Mouse (Mus musculus): Measurements from ENCODE around the gene Hspa1l. TPM values are rescaled to one million over a fixed set of nuclear protein-coding genes. Genes with fewer than 3 reads are reported as not detected.
"Not testable (repeated sequence)": the region's sequence is repeated elsewhere in the genome, so short reads cannot be mapped to it uniquely, and the experiment has no call there.

Gene Hspa1l
- polyA plus RNA-seq, 1 experiment, result not detected

DNA sequence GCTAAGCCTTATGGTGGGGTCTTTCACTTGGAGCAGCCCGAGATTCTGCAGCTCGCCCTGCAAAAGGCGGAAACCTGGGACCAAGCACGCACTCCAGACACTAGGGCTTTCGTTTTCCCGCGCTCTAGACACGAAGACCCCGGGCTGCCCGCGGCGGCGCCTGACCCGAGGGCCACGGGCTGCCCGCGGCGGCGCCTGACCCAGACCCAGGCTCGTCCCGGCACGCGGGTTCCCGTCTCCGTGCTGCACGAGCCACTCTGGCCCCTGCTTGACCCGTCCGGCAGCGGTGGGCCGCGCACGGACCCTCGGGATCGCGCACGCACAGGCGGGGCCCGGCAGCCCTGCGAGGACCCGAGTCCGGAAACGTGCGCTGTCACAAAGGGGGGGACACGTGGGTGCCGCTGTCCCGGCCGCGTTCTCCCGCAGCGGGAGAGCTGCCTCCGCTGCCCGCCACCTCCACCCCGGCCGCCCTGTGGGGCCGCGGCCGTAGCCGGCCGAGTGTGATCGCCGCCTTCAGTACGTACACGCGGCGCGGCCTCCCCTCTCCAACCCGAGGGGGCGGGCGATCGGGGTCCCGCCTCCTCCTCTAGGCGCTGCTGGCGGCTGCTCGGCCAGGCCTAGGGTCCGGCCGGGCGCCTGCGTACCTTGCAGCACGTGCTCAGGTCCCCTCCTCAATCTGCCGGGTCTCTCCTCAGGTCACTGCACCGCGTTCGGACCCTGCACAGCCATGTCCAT lies 28.4 kb downstream of the Hspa1l start, which contains the start of gene Vars:
TSS of gene Vars (plus strand) at position 271 of the 735 bp plus-strand sequence.
- TF ChIP-seq CTCF (IDR thresholded peaks at IDR 0.05; ENCODE audit: insufficient read depth, low read depth, low read length) (no peak), POLR2A (IDR thresholded peaks at IDR 0.05; ENCODE audit: insufficient read depth, low read depth, low read length) (peak; percentile 54)
- peak within 1 kb of the TSS; percentile 84 for H3K4me3 ChIP-seq (ENCODE audit: insufficient read depth, low read depth, low read length)
- under 1% methylated on average over 83 of the region's 83 CpGs for WGBS
- H3K27ac ChIP-seq (ENCODE audit: insufficient read depth, low read depth, low read length), result peak within 1 kb of the TSS; percentile 59
- H3K4me1 ChIP-seq (ENCODE audit: control insufficient read depth, insufficient read depth, low read length), result peaks cover 10% of the 10 kb centered on the region

DNA sequence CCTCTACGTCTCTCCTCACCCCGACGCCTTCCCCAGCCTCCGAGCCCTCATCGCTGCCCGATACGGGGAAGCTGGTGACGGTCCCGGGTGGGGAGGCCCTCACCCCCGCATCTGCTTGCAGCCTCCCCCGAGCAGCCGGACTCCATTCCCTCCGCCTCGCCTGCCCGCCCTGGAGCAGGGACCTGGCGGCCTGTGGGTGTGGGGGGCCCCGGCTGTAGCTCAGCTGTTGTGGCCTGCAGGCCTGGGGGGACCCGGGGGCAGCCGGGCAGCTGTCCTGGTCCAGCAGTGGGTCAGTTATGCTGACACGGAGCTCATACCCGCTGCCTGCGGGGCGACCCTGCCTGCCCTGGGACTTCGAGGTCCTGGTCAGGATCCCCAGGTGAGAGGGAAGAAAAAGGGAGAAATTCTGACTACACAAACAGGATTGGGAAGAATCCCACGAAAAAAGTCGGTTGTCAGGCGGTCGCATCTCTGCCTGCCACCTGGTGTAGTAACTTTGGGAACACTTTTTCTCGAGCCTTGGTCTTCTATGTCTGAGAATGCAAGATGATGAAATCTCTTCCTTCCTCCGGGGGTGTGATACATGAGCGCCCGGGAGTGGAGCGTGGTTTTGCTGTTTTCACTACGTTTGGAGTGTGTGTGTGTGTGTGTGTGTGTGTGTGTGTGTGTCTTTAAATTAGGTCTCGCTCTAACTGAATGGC lies 29.1 kb downstream of the Hspa1l start:
- no peak overlapping the region; the same call in 1 of the 2 replicates for H3K27ac ChIP-seq (ENCODE audit: insufficient read depth, low read depth, low read length)
- no peak for TF ChIP-seq POLR2A (IDR thresholded peaks at IDR 0.05; ENCODE audit: insufficient read depth, low read depth, low read length)
- no peak for TF ChIP-seq CTCF (IDR thresholded peaks at IDR 0.05; ENCODE audit: insufficient read depth, low read depth, low read length)
- under 1% methylated on average over 35 of the region's 35 CpGs for WGBS

DNA sequence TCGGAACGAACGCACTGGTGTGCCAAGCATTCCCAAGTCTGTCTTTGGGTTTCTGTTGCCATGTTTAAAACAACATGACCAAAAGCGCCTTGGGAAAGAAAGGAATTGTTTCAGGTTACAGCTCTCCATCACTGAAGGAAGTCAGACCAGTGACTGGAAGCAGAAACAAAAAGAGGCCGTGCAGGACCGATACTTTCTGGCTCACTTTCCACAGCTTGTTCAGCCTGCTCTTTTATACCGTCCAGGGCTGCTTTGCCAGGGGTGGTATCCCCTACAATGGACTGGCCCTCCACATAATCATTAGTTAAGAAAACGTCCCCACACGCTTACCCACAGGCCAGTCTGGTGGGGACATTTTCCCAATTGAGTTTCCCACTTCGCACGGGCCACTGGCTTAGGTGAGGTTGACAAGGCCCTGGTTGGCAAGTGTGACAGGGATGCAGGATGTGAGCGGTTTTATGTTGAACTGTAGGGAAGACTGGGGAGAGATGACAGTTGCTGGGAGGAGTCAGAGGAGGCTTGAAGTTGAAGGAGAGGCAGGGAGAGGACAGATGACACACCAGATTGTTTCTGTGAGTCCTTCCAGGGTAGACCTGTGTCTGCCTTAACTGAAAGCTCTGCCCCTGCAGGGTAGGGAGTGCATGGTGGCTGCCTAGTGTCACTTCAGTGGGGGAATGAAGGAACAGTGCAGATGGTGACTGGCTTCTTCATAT lies 29.8 kb downstream of the Hspa1l start:
- H3K4me1 ChIP-seq (ENCODE audit: control insufficient read depth, insufficient read depth, low read length), result peaks cover 10% of the 10 kb centered on the region
- 6% methylated on average over 12 of the region's 12 CpGs for whole genome bisulfite sequencing
- no peak overlapping the region for H3K27ac ChIP-seq (ENCODE audit: insufficient read depth, low read depth, low read length)
- TF ChIP-seq CTCF (IDR thresholded peaks at IDR 0.05; ENCODE audit: insufficient read depth, low read depth, low read length) (no peak), POLR2A (IDR thresholded peaks at IDR 0.05; ENCODE audit: insufficient read depth, low read depth, low read length) (no peak)
- H3K4me3 ChIP-seq (ENCODE audit: insufficient read depth, low read depth, low read length), result peak overlapping the region; percentile 84

More for the DNA sequence above, 29.1 kb downstream of the Hspa1l start:
- H3K4me3 ChIP-seq (ENCODE audit: insufficient read depth, low read depth, low read length), result peak overlapping the region; percentile 84
- H3K4me1 ChIP-seq (ENCODE audit: control insufficient read depth, insufficient read depth, low read length), result peaks cover 10% of the 10 kb centered on the region

DNA sequence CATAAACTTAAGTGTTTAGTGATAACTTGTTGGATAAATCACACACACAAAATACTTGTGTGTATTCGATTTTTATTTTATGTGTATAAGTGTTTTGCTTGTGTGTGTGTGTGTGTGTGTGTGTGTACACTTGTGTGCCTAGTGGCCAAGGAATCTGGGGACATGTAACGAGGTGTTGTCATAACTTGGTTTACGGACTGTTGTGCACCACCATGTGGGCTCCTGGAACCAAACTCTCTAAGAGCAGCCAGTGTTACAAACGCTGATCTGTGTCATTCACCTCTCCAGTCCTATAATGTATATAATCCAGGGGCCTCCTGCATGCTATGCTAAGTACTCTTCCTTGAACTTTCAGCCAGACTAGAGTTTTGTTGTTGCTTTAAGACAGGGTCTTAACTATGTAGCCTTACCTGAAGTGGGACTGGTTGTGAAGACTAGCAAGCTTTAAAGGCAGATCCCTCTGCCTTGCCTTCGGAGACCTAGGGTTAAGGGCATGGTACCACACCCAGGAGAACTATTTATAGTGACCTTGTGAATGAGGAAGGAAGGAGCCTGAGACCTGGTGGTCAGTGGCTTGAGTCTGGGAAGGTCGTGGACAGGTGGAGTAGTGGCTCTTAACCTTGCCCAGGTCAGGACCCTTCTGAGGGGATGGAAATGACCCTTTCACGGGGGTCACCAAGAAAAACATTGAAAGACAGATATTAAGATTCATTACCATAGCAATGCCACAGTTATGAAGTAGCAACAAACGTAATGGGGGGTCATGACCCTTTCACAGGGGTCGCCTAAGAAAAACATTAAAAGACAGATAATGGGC lies 30.7 kb downstream of the Hspa1l start:
- Histone ChIP-seq H3K4me3 (ENCODE audit: insufficient read depth, low read depth, low read length) (no peak overlapping the region), H3K27ac (ENCODE audit: insufficient read depth, low read depth, low read length) (no peak overlapping the region), H3K4me1 (ENCODE audit: control insufficient read depth, insufficient read depth, low read length) (peaks cover 10% of the 10 kb centered on the region)
- TF ChIP-seq POLR2A (IDR thresholded peaks at IDR 0.05; ENCODE audit: insufficient read depth, low read depth, low read length), result no peak
- TF ChIP-seq CTCF (IDR thresholded peaks at IDR 0.05; ENCODE audit: insufficient read depth, low read depth, low read length), result no peak
- 73% methylated on average over 9 of the region's 9 CpGs for WGBS

DNA sequence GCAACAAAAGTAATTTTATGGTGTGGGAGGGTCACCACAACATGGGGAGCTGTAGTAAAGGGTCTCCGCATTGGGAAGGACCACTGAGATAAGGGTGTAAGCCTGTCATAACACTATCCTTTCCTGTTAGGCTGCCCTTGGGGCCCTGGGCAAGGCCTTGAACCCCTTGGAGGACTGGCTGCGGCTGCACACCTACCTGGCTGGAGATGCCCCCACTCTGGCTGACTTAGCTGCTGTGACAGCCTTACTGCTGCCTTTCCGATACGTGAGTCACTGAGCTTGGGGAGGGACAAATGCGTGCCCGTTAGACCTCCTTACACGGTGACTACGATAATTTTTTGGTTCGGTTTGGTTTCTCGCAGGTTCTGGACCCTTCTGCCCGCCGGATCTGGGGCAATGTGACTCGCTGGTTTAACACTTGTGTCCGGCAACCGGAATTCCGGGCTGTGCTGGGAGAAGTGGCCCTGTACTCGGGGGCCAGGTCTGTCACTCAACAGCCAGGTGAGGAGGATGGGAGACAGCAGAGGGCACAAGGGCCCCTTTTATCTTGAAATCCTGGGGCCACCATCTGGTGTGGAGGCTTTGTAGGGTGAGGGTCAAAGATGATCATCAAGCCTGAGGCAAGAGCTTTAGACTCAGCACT lies 31.7 kb downstream of the Hspa1l start:
- H3K27ac ChIP-seq (ENCODE audit: insufficient read depth, low read depth, low read length), result no peak overlapping the region
- H3K4me3 ChIP-seq (ENCODE audit: insufficient read depth, low read depth, low read length), result no peak overlapping the region
- TF ChIP-seq CTCF (IDR thresholded peaks at IDR 0.05; ENCODE audit: insufficient read depth, low read depth, low read length), result no peak
- TF ChIP-seq POLR2A (IDR thresholded peaks at IDR 0.05; ENCODE audit: insufficient read depth, low read depth, low read length), result 0 out of 2 replicates have a peak, but pooled peaks have one; percentile 9
- H3K4me1 ChIP-seq (ENCODE audit: control insufficient read depth, insufficient read depth, low read length), result peaks cover 10% of the 10 kb centered on the region
- 94% methylated on average over 17 of the region's 17 CpGs for WGBS

DNA sequence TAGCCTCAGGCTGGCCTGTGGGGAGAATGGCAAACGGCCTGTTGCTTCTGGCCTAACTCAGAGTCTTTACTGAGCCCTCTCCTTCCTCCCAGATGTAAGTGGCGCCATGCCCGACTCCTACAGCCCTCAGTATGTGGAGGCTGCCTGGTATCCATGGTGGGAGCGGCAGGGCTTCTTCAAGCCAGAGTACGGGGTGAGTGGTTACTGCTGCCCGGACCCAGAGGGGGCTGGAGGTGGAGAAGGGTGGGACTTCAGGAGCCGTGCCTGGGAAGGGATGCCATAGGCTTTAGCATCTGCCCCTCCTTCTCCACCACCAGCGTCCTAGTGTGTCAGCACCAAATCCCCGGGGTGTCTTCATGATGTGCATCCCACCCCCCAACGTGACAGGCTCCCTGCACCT lies 32.7 kb downstream of the Hspa1l start:
- WGBS, result 96% methylated on average over 10 of the region's 10 CpGs
- Histone ChIP-seq H3K4me1 (ENCODE audit: control insufficient read depth, insufficient read depth, low read length) (peaks cover 7% of the 10 kb centered on the region), H3K4me3 (ENCODE audit: insufficient read depth, low read depth, low read length) (no peak overlapping the region), H3K27ac (ENCODE audit: insufficient read depth, low read depth, low read length) (no peak overlapping the region)
- TF ChIP-seq CTCF (IDR thresholded peaks at IDR 0.05; ENCODE audit: insufficient read depth, low read depth, low read length) (no peak), POLR2A (IDR thresholded peaks at IDR 0.05; ENCODE audit: insufficient read depth, low read depth, low read length) (no peak)

DNA sequence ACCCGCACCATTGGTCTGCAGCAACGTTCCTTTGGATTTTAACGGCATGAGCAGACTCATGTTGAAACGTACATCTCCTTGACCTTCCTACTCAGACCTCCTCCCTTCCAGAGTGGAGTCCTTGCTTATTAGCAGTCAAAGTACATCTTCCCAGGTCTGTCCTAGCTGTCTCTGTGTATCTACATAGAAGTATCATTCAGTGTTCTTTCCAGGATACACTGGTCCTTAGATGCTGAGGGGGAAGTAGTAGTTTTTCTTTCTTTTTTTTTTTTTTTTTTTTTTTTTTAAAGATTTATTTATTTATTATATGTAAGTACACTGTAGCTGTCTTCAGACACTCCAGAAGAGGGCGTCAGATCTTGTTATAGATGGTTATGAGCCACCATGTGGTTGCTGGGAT lies 33.4 kb downstream of the Hspa1l start:
- not testable (repeated sequence) for H3K4me3 ChIP-seq (ENCODE audit: insufficient read depth, low read depth, low read length); H3K27ac ChIP-seq (ENCODE audit: insufficient read depth, low read depth, low read length); H3K4me1 ChIP-seq (ENCODE audit: control insufficient read depth, insufficient read depth, low read length)
- 95% methylated on average over 4 of the region's 5 CpGs for WGBS

DNA sequence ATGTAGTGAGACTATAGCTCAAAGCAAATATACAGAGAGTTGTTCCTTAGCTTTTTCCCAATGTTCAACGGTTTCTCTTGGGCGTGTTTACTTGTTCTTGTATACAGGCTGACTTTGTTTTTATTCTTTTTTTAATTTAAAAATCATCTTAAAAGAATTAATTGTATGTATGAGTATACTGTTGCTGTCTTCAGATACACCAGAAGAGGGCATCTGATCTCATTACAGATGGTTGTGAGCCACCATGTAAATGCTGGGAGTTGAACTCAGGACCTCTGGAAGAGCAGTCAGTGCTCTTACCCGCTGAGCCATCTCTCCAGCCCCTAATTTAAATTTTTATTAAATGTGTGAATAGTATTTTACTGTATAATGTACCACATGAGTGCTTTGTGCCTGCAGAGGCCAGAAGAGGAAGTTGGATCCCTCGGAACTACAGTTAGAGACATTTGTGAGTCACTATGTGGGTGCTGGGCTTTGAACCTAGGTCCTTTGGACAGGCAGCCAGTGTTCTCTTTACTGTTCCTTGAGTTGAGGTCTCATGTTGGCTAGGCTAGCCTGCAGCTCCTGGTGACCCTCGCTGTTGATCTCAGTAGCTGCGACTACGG lies 35.0 kb downstream of the Hspa1l start:
- 93% methylated on average over 7 of the region's 7 CpGs for WGBS
- H3K4me1 ChIP-seq (ENCODE audit: control insufficient read depth, insufficient read depth, low read length), result peaks cover 2% of the 10 kb centered on the region
- TF ChIP-seq CTCF (IDR thresholded peaks at IDR 0.05; ENCODE audit: insufficient read depth, low read depth, low read length) (no peak), POLR2A (IDR thresholded peaks at IDR 0.05; ENCODE audit: insufficient read depth, low read depth, low read length) (no peak)
- H3K27ac ChIP-seq (ENCODE audit: insufficient read depth, low read depth, low read length), result no peak overlapping the region
- H3K4me3 ChIP-seq (ENCODE audit: insufficient read depth, low read depth, low read length), result no peak overlapping the region
